Mouse (Mus musculus) lung, postnatal 4 days (tissue): ENCODE data around the gene Gtpbp2.

Experiments
- DNase-seq, 2 experiments: peaks; one replicate each; pipeline ENCODE4 v3.0.0; 2021

Gtpbp2 gene

GRCm38 (mm10) chr17:46160686-46161085 lies at the start of gene Gtpbp2:
Gtpbp2 (plus strand) TSS chr17:46161032.
- peak; percentile 97 to 98 for DNase-seq

- DNase-seq, result peak; percentile 61 to 75
These were observed 45.3 kb upstream of the Gtpbp2 start for GRCm38 (mm10) chr17:46115489-46115888.

- no peak for DNase-seq
These were observed 44.7 kb upstream of the Gtpbp2 start for GRCm38 (mm10) chr17:46116138-46116537.

GRCm38 (mm10) chr17:46116881-46117280 lies 44.0 kb upstream of the Gtpbp2 start:
- peak in 1 of 2 experiments; percentile 46 for DNase-seq

- peak in 1 of 2 experiments; percentile 28 for DNase-seq
These were observed 43.0 kb upstream of the Gtpbp2 start for GRCm38 (mm10) chr17:46117623-46118422.

GRCm38 (mm10) chr17:46118423-46118850 lies 42.4 kb upstream of the Gtpbp2 start:
- no peak for DNase-seq

GRCm38 (mm10) chr17:46119641-46120040 lies 41.2 kb upstream of the Gtpbp2 start:
- no peak for DNase-seq

GRCm38 (mm10) chr17:46122791-46123190 lies 38.0 kb upstream of the Gtpbp2 start:
- no peak for DNase-seq

- no peak for DNase-seq
These were observed 37.5 kb upstream of the Gtpbp2 start for GRCm38 (mm10) chr17:46123285-46123684.

- DNase-seq, result no peak
These were observed 36.7 kb upstream of the Gtpbp2 start for GRCm38 (mm10) chr17:46123953-46124700.

GRCm38 (mm10) chr17:46126608-46127007 lies 34.2 kb upstream of the Gtpbp2 start:
- peak; percentile 77 to 94 for DNase-seq

GRCm38 (mm10) chr17:46127814-46128493 lies 32.9 kb upstream of the Gtpbp2 start:
- DNase-seq, result peak in 1 of 2 experiments; percentile 40

- peak; percentile 59 to 80 for DNase-seq
These were observed 30.9 kb upstream of the Gtpbp2 start for GRCm38 (mm10) chr17:46129741-46130498.

- DNase-seq, result peak; percentile 76 to 84
These were observed 28.6 kb upstream of the Gtpbp2 start for GRCm38 (mm10) chr17:46132058-46132718.

GRCm38 (mm10) chr17:46132862-46133261 lies 28.0 kb upstream of the Gtpbp2 start:
- DNase-seq, result no peak

- DNase-seq, result peak; percentile 55 to 64
These were observed 22.1 kb upstream of the Gtpbp2 start for GRCm38 (mm10) chr17:46138563-46139236.

GRCm38 (mm10) chr17:46139872-46140271 lies 21.0 kb upstream of the Gtpbp2 start:
- no peak for DNase-seq

GRCm38 (mm10) chr17:46143578-46144423 lies 17.0 kb upstream of the Gtpbp2 start, which contains the start of gene Rsph9:
Rsph9 (minus strand) TSS chr17:46144216.
- DNase-seq, result peak; percentile 90

GRCm38 (mm10) chr17:46152847-46153782 lies 7.7 kb upstream of the Gtpbp2 start, which contains the start of gene Mad2l1bp:
Mad2l1bp (minus strand) TSS chr17:46153553.
- DNase-seq, result peak; percentile 93 to 95
